Mouse (Mus musculus) layer of hippocampus, adult 11-12 months (tissue): ENCODE results near the gene Serpina1f.
A peak's percentile ranks its signal among the peaks of the same experiment; 100 is the strongest.
"Not testable (repeated sequence)": the region's sequence is repeated elsewhere in the genome, so short reads cannot be mapped to it uniquely, and the experiment has no call there.

Experiments used
- DNase-seq: peaks from one replicate; pipeline ENCODE4 v3.0.0; 2022; ENCODE audit warnings: low spot score

Gene Serpina1f

GRCm38 (mm10) chr12:103695429-103695828, at the start of gene Serpina1f:
Serpina1f (minus strand) TSS chr12:103695529.
- no peak for DNase-seq

- not testable (repeated sequence) for DNase-seq
Measured at GRCm38 (mm10) chr12:103737791-103738580, 42.7 kb upstream of the Serpina1f start.

GRCm38 (mm10) chr12:103735566-103735965, 40.2 kb upstream of the Serpina1f start:
- not testable (repeated sequence) for DNase-seq

GRCm38 (mm10) chr12:103735101-103735500, 39.8 kb upstream of the Serpina1f start:
- not testable (repeated sequence) for DNase-seq

GRCm38 (mm10) chr12:103711537-103711936, 16.2 kb upstream of the Serpina1f start:
- DNase-seq: no peak

GRCm38 (mm10) chr12:103710405-103710804, 15.1 kb upstream of the Serpina1f start:
- no peak for DNase-seq

- DNase-seq: no peak
Measured at GRCm38 (mm10) chr12:103706113-103706512, 10.8 kb upstream of the Serpina1f start.

- no peak for DNase-seq
Measured at GRCm38 (mm10) chr12:103705547-103705946, 10.2 kb upstream of the Serpina1f start.

GRCm38 (mm10) chr12:103700144-103700750, 4.9 kb upstream of the Serpina1f start:
- no peak for DNase-seq

GRCm38 (mm10) chr12:103688221-103688814, 7.0 kb downstream of the Serpina1f start:
- DNase-seq: no peak

GRCm38 (mm10) chr12:103687021-103687420, 8.3 kb downstream of the Serpina1f start:
- no peak for DNase-seq

- DNase-seq: peak; percentile 46
Measured at GRCm38 (mm10) chr12:103686050-103686449, 9.3 kb downstream of the Serpina1f start.

- no peak for DNase-seq
Measured at GRCm38 (mm10) chr12:103685386-103685785, 9.9 kb downstream of the Serpina1f start.

- DNase-seq: no peak
Measured at GRCm38 (mm10) chr12:103683775-103684174, 11.6 kb downstream of the Serpina1f start.

GRCm38 (mm10) chr12:103681739-103682138, 13.6 kb downstream of the Serpina1f start:
- DNase-seq: no peak

GRCm38 (mm10) chr12:103681169-103681568, 14.2 kb downstream of the Serpina1f start:
- DNase-seq: no peak

GRCm38 (mm10) chr12:103679853-103680252, 15.5 kb downstream of the Serpina1f start:
- DNase-seq: not testable (repeated sequence)

- DNase-seq: no peak
Measured at GRCm38 (mm10) chr12:103676039-103676438, 19.3 kb downstream of the Serpina1f start, which contains the start of gene Serpina16. Serpina16 (minus strand) TSS chr12:103676139.

GRCm38 (mm10) chr12:103673179-103673578, 22.1 kb downstream of the Serpina1f start:
- DNase-seq: no peak

- DNase-seq: no peak
Measured at GRCm38 (mm10) chr12:103671483-103671882, 23.8 kb downstream of the Serpina1f start.

- no peak for DNase-seq
Measured at GRCm38 (mm10) chr12:103670964-103671363, 24.4 kb downstream of the Serpina1f start.

GRCm38 (mm10) chr12:103670344-103670743, 25.0 kb downstream of the Serpina1f start:
- peak; percentile 57 for DNase-seq

- no peak for DNase-seq
Measured at GRCm38 (mm10) chr12:103665286-103665685, 30.0 kb downstream of the Serpina1f start.
